Mouse (Mus musculus) myocyte (in vitro differentiated cells): ENCODE measurements around the gene Tmem108.

Source experiments
- CEBPB ChIP-seq: IDR thresholded peaks from 2 replicates; pipeline ENCODE4 v1.6.1; 2011; ENCODE audit warnings: mild to moderate bottlenecking, moderate library complexity; ENCODE audit not compliant: poor library complexity, insufficient read depth, severe bottlenecking
- MAX ChIP-seq: IDR thresholded peaks from one replicate; pipeline ENCODE4 v1.6.1; 2011; ENCODE audit warnings: low read depth, mild to moderate bottlenecking, control low read depth
- MYOD1 ChIP-seq, 3 experiments: IDR thresholded peaks; one replicate each; pipeline ENCODE4 v1.6.1; 2011; ENCODE audit warnings: control low read depth in 2 of 3, low read depth in 2 of 3, mild to moderate bottlenecking in 2 of 3, moderate library complexity in 1 of 3; ENCODE audit not compliant: insufficient read length in 2 of 3, control insufficient read depth in 1 of 3
- MYOG ChIP-seq, 3 experiments: IDR thresholded peaks; one replicate each; pipeline ENCODE4 v1.6.1; 2011; ENCODE audit warnings: control low read depth in 2 of 3, low read depth in 2 of 3, mild to moderate bottlenecking in 2 of 3; ENCODE audit not compliant: insufficient read length in 2 of 3, control insufficient read depth in 1 of 3, insufficient read depth in 1 of 3
- POLR2A ChIP-seq: IDR thresholded peaks from one replicate; pipeline ENCODE4 v1.6.1; 2011; ENCODE audit warnings: low read depth, mild to moderate bottlenecking, control low read depth, moderate library complexity; ENCODE audit not compliant: insufficient read length
- POLR2AphosphoS2 ChIP-seq: IDR thresholded peaks from one replicate; pipeline ENCODE4 v1.6.1; 2011; ENCODE audit warnings: low read depth, control low read depth; ENCODE audit not compliant: insufficient read length
- TCF12 ChIP-seq: IDR thresholded peaks from one replicate; pipeline ENCODE4 v1.6.1; 2011; ENCODE audit warnings: mild to moderate bottlenecking, control low read depth; ENCODE audit not compliant: poor library complexity, insufficient read depth, severe bottlenecking
- TCF3 ChIP-seq: IDR thresholded peaks from one replicate; pipeline ENCODE4 v1.6.1; 2011; ENCODE audit warnings: low read depth, control low read depth; ENCODE audit not compliant: insufficient read length
- USF1 ChIP-seq: IDR thresholded peaks from one replicate; pipeline ENCODE4 v1.6.1; 2011; ENCODE audit warnings: low read depth, mild to moderate bottlenecking, control low read depth, moderate library complexity

GRCm38 (mm10) chr9:103545271-103545670 lies 216.4 kb downstream of the Tmem108 start:
- TF ChIP-seq USF1 (no peak), POLR2A (no peak), TCF12 (no peak), TCF3 (no peak), MYOG (IDR thresholded peaks at IDR 0.05; ENCODE audit: control insufficient read depth in 1 of 3, insufficient read depth in 1 of 3, insufficient read length in 2 of 3, low read depth in 2 of 3) (no peak), POLR2AphosphoS2 (no peak), MAX (no peak), CEBPB (no peak), MYOD1 (IDR thresholded peaks at IDR 0.05; ENCODE audit: control insufficient read depth in 1 of 3, insufficient read length in 2 of 3, low read depth in 2 of 3) (no peak)
